Mouse (Mus musculus) liver, embryonic 13.5 days (tissue): Measurements from ENCODE around the gene Primpol. TPM values are rescaled to one million over a fixed set of nuclear protein-coding genes. Genes with fewer than 3 reads are reported as not detected.

Experiments
- ATAC-seq: fragments of 200-750 bp; cut with Nextera tagmentation; 2 replicates; pipeline ENCODE4 v1.8.0; 2017; ENCODE audit warnings: low read depth, mild to moderate bottlenecking, moderate number of reproducible peaks, moderate library complexity
- DNase-seq: peaks from one replicate; pipeline ENCODE4 v3.0.0; 2022
- H3K27ac ChIP-seq: fragments of 300-500 bp; sonication (generic); 2 replicates; pipeline ENCODE4 v1.5.1; 2015; ENCODE audit warnings: moderate library complexity, mild to moderate bottlenecking, inconsistent platforms
- H3K27me3 ChIP-seq: fragments of 300-500 bp; sonication (generic); 2 replicates; pipeline ENCODE4 v1.6.1; 2015; ENCODE audit warnings: mild to moderate bottlenecking, inconsistent platforms
- H3K36me3 ChIP-seq: fragments of 300-500 bp; sonication (generic); 2 replicates; pipeline ENCODE4 v1.6.1; 2015; ENCODE audit warnings: mild to moderate bottlenecking, inconsistent platforms
- H3K4me1 ChIP-seq: fragments of 300-500 bp; sonication (generic); replicated peaks from 2 replicates; pipeline ENCODE4 v1.6.1; 2015; ENCODE audit warnings: inconsistent platforms
- H3K4me2 ChIP-seq: fragments of 300-500 bp; sonication (generic); 2 replicates; pipeline ENCODE4 v1.6.1; 2015; ENCODE audit warnings: inconsistent platforms, mild to moderate bottlenecking, moderate library complexity
- H3K4me3 ChIP-seq: fragments of 300-500 bp; sonication (generic); replicated peaks from 2 replicates; pipeline ENCODE4 v1.5.1; 2015; ENCODE audit warnings: mild to moderate bottlenecking, inconsistent platforms
- H3K9ac ChIP-seq: fragments of 300-500 bp; sonication (generic); 2 replicates; pipeline ENCODE4 v1.6.1; 2015; ENCODE audit warnings: mild to moderate bottlenecking, inconsistent platforms
- H3K9me3 ChIP-seq: fragments of 300-500 bp; sonication (generic); replicated peaks from 2 replicates; pipeline ENCODE4 v1.6.1; 2016; ENCODE audit warnings: inconsistent platforms
- WGBS: fragments of 180-500 bp; shearing (Covaris S2); methylation state at CpG from one replicate; pipeline ENCODE4 v1.1.7; 2015; ENCODE audit not compliant: insufficient replicate concordance; 5-methylcytosine and 5-hydroxymethylcytosine counted together
- polyA plus RNA-seq: library from polyadenylated mRNA; unstranded; fragments of >200 nt; fragmentation: Nextera tagmentation; extraction: Ambion mirVana; gene quantifications from 2 replicates; pipeline ENCODE4 v1.2.1, GENCODE M21; 2015

Gene Primpol
- 9.9 and 12.7 TPM in 2 replicates for polyA plus RNA-seq

- no peaks in the 10 kb centered on the region for H3K36me3 ChIP-seq
- peak within 1 kb of the TSS; percentile 83 for H3K4me3 ChIP-seq
- H3K4me2 ChIP-seq: peak within 1 kb of the TSS; percentile 96
- H3K27me3 ChIP-seq: no peaks in the 10 kb centered on the region
- peak; percentile 96 for DNase-seq
- peaks cover 56% of the 10 kb centered on the region for H3K4me1 ChIP-seq
- peak within 1 kb of the TSS; percentile 90 for H3K27ac ChIP-seq
- WGBS: under 1% methylated on average over 53 of the region's 54 CpGs
- peak; percentile 92 for ATAC-seq
- H3K9ac ChIP-seq: peak within 1 kb of the TSS; percentile 88
- H3K9me3 ChIP-seq: no peaks in the 10 kb centered on the region
Measured at GRCm38 (mm10) chr8:46616879-46617689, at the start of gene Primpol, which contains the start of gene Casp3. Gene Primpol, minus strand, starts transcription at chr8:46617212. Gene Casp3, plus strand, starts transcription at chr8:46617291.

DNA sequence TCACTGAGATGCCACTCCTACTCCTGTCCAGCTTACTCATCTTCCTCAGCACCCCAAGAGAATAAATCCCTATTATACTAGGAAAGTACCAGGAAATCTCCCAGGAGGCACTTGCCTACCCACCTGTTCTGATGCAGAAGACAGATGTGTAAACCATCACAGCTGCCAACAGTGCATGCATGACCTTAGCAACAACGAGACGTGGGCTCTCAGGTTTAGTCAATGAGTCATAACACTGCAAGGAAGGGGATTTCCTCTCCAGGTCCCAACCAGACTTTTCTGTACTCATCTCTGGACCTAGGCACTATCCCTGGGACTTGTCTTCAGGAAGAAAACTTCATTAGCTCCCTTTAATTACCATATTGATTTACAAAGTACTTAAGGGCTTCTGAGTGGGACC lies 38.9 kb upstream of the Primpol start:
- no peak overlapping the region for H3K9ac ChIP-seq
- no peak for ATAC-seq
- 65% methylated on average over 2 of the region's 2 CpGs for WGBS

GRCm38 (mm10) chr8:46651872-46652271 lies 34.9 kb upstream of the Primpol start:
- H3K27me3 ChIP-seq: no peaks in the 10 kb centered on the region
- H3K9ac ChIP-seq: no peak overlapping the region
- no peaks in the 10 kb centered on the region for H3K4me1 ChIP-seq
- ATAC-seq: no peak
- no peaks in the 10 kb centered on the region for H3K9me3 ChIP-seq
- no peak overlapping the region for H3K4me2 ChIP-seq
- no peak for DNase-seq
- no peaks in the 10 kb centered on the region for H3K36me3 ChIP-seq
- WGBS: 30% methylated on average over 9 of the region's 9 CpGs
- no peak overlapping the region for H3K4me3 ChIP-seq
- no peak overlapping the region for H3K27ac ChIP-seq

More for the DNA sequence above, 38.9 kb upstream of the Primpol start:
- H3K36me3 ChIP-seq: no peaks in the 10 kb centered on the region
- no peak overlapping the region for H3K4me2 ChIP-seq
- H3K27me3 ChIP-seq: no peaks in the 10 kb centered on the region
- H3K4me1 ChIP-seq: no peaks in the 10 kb centered on the region
- H3K9me3 ChIP-seq: no peaks in the 10 kb centered on the region
- H3K4me3 ChIP-seq: no peak overlapping the region
- DNase-seq: no peak
- no peak overlapping the region for H3K27ac ChIP-seq

- Histone ChIP-seq H3K9me3 (no peaks in the 10 kb centered on the region), H3K4me3 (no peak overlapping the region), H3K27me3 (no peaks in the 10 kb centered on the region), H3K4me2 (no peak overlapping the region), H3K36me3 (no peaks in the 10 kb centered on the region), H3K9ac (no peak overlapping the region), H3K27ac (no peak overlapping the region), H3K4me1 (no peaks in the 10 kb centered on the region)
- 50% methylated on average over 4 of the region's 4 CpGs for WGBS
- ATAC-seq (no peak), DNase-seq (no peak)
Measured at GRCm38 (mm10) chr8:46648421-46648820, 31.4 kb upstream of the Primpol start.

- 31% methylated on average over 5 of the region's 5 CpGs for WGBS
- Histone ChIP-seq H3K36me3 (peaks cover 13% of the 10 kb centered on the region), H3K9me3 (no peaks in the 10 kb centered on the region), H3K4me3 (no peak overlapping the region), H3K4me1 (peaks cover 19% of the 10 kb centered on the region), H3K9ac (no peak overlapping the region), H3K27ac (no peak overlapping the region), H3K4me2 (no peak overlapping the region), H3K27me3 (no peaks in the 10 kb centered on the region)
- DNase-seq: no peak
- ATAC-seq: no peak
Measured at GRCm38 (mm10) chr8:46641272-46641671, 24.3 kb upstream of the Primpol start.

DNA sequence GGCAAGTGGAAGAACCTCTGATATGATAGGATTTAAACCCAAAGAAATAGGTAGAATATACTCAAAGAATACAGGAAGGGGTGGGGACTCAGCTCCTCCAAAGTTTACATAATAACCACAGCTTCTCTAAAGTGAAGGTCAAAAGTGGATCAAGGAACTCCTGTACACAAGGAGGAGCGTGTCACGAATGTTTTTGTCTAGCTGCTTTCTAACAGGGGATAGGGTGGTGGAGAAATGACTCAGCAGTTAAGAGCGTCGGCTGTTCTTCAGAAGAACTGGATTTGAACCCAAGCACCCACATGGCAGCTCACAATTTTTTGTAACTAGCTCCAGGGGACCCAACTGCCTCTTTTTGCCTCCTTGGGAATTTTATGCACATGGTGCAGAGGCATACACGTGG lies 22.8 kb upstream of the Primpol start:
- H3K4me3 ChIP-seq: no peak overlapping the region
- no peak overlapping the region for H3K9ac ChIP-seq
- H3K9me3 ChIP-seq: no peaks in the 10 kb centered on the region
- peaks cover 19% of the 10 kb centered on the region for H3K4me1 ChIP-seq
- H3K27me3 ChIP-seq: no peaks in the 10 kb centered on the region
- H3K27ac ChIP-seq: peak overlapping the region; percentile 11; the same call in 1 of the 2 replicates
- H3K36me3 ChIP-seq: peaks cover 28% of the 10 kb centered on the region
- ATAC-seq (peak; percentile 59; the same call in 1 of the 2 replicates), DNase-seq (no peak)
- H3K4me2 ChIP-seq: no peak overlapping the region
- WGBS: 43% methylated on average over 5 of the region's 5 CpGs

- ATAC-seq (peak; percentile 68; the same call in 1 of the 2 replicates), DNase-seq (no peak)
- WGBS: 29% methylated on average over 6 of the region's 6 CpGs
- Histone ChIP-seq H3K4me2 (no peak overlapping the region), H3K4me3 (no peak overlapping the region), H3K9ac (no peak overlapping the region), H3K27me3 (no peaks in the 10 kb centered on the region), H3K36me3 (peaks cover 34% of the 10 kb centered on the region), H3K27ac (peak overlapping the region; percentile 32; the same call in 1 of the 2 replicates), H3K4me1 (peaks cover 19% of the 10 kb centered on the region), H3K9me3 (no peaks in the 10 kb centered on the region)
Measured at GRCm38 (mm10) chr8:46639010-46639571, 22.1 kb upstream of the Primpol start.

GRCm38 (mm10) chr8:46630932-46631331 lies 13.9 kb upstream of the Primpol start:
- Histone ChIP-seq H3K27me3 (no peaks in the 10 kb centered on the region), H3K27ac (no peak overlapping the region), H3K4me3 (no peak overlapping the region), H3K36me3 (peaks cover 51% of the 10 kb centered on the region), H3K4me2 (no peak overlapping the region), H3K9me3 (no peaks in the 10 kb centered on the region), H3K9ac (no peak overlapping the region), H3K4me1 (peaks cover 22% of the 10 kb centered on the region)
- DNase-seq (no peak), ATAC-seq (no peak)
- 79% methylated on average over 4 of the region's 4 CpGs for WGBS

- H3K36me3 ChIP-seq: peaks cover 46% of the 10 kb centered on the region
- DNase-seq (no peak), ATAC-seq (no peak)
- H3K9ac ChIP-seq: no peak overlapping the region
- H3K4me1 ChIP-seq: peaks cover 25% of the 10 kb centered on the region
- no peak overlapping the region for H3K4me3 ChIP-seq
- no peaks in the 10 kb centered on the region for H3K9me3 ChIP-seq
- H3K27me3 ChIP-seq: no peaks in the 10 kb centered on the region
- no peak overlapping the region for H3K27ac ChIP-seq
- 94% methylated on average over 3 of the region's 3 CpGs for WGBS
- H3K4me2 ChIP-seq: no peak overlapping the region
Measured at GRCm38 (mm10) chr8:46630422-46630821, 13.4 kb upstream of the Primpol start.

DNA sequence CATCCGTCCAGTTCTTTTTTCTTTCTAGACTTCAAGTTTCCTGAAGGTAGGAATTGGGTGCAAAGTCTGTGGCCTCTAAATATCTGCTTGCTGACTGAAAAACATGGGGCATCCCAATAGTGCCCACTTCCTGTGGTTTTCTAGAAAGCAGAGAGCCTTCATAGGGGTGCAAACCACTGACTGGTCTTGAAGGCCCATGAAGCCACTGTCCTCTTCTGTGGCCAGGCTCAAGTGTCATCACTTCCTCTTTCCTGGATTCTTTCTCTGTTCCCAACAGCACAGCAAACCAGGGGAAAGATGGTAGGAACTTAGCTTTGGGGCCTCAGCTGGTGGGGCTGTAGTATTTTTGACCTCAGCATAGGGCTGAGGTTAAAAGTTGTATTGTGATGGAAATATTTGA lies 11.6 kb upstream of the Primpol start:
- H3K9ac ChIP-seq: no peak overlapping the region
- H3K36me3 ChIP-seq: peaks cover 30% of the 10 kb centered on the region
- no peak for ATAC-seq
- no peak for DNase-seq
- no peak overlapping the region for H3K27ac ChIP-seq
- H3K9me3 ChIP-seq: no peaks in the 10 kb centered on the region
- no peak overlapping the region for H3K4me3 ChIP-seq
- H3K27me3 ChIP-seq: no peaks in the 10 kb centered on the region
- 77% methylated on average over 1 of the region's 1 CpGs for WGBS
- peaks cover 42% of the 10 kb centered on the region for H3K4me1 ChIP-seq
- H3K4me2 ChIP-seq: no peak overlapping the region

GRCm38 (mm10) chr8:46627881-46628280 lies 10.9 kb upstream of the Primpol start:
- no peak for ATAC-seq
- Histone ChIP-seq H3K9me3 (no peaks in the 10 kb centered on the region), H3K4me2 (no peak overlapping the region), H3K27me3 (no peaks in the 10 kb centered on the region), H3K4me1 (peaks cover 43% of the 10 kb centered on the region), H3K4me3 (no peak overlapping the region), H3K27ac (no peak overlapping the region), H3K36me3 (peaks cover 23% of the 10 kb centered on the region), H3K9ac (no peak overlapping the region)
- DNase-seq: no peak
- 58% methylated on average over 7 of the region's 7 CpGs for WGBS
